Mouse (Mus musculus): ENCODE results near the gene Hoxb8. TPM values are rescaled to one million over a fixed set of nuclear protein-coding genes. Genes with fewer than 3 reads are reported as not detected.

The Hoxb8 gene
- total RNA-seq, 2 experiments from 2014 or later = not detected

- no peak for DNase-seq
These were observed 4.3 kb downstream of the Hoxb8 start, which contains the start of gene Hoxb7 for GRCm38 (mm10) chr11:96285771-96286738. Hoxb7 (plus strand) TSS chr11:96286623.

- no peak for DNase-seq
These were observed 5.2 kb downstream of the Hoxb8 start for GRCm38 (mm10) chr11:96286739-96287385.

GRCm38 (mm10) chr11:96287411-96287810 lies 5.7 kb downstream of the Hoxb8 start:
- DNase-seq = no peak

GRCm38 (mm10) chr11:96288455-96289221 lies 6.9 kb downstream of the Hoxb8 start:
- DNase-seq = no peak

GRCm38 (mm10) chr11:96289293-96289692 lies 7.6 kb downstream of the Hoxb8 start:
- no peak for DNase-seq

GRCm38 (mm10) chr11:96289837-96290236 lies 8.1 kb downstream of the Hoxb8 start:
- no peak for DNase-seq

GRCm38 (mm10) chr11:96290705-96291355 lies 9.1 kb downstream of the Hoxb8 start:
- DNase-seq = no peak

- DNase-seq = no peak
These were observed 10.2 kb downstream of the Hoxb8 start, which contains the start of gene Hoxb6 for GRCm38 (mm10) chr11:96291681-96292564. Hoxb6 (plus strand) TSS chr11:96292476.

GRCm38 (mm10) chr11:96292565-96293301 lies 11.0 kb downstream of the Hoxb8 start:
- no peak for DNase-seq

- DNase-seq = no peak
These were observed 11.7 kb downstream of the Hoxb8 start for GRCm38 (mm10) chr11:96293302-96293921.

- DNase-seq = peak; percentile 83
These were observed 12.8 kb downstream of the Hoxb8 start for GRCm38 (mm10) chr11:96294245-96295091.

GRCm38 (mm10) chr11:96295092-96295835 lies 13.6 kb downstream of the Hoxb8 start:
- DNase-seq = no peak

GRCm38 (mm10) chr11:96296997-96297396 lies 15.3 kb downstream of the Hoxb8 start:
- DNase-seq = no peak

- DNase-seq = no peak
These were observed 15.7 kb downstream of the Hoxb8 start for GRCm38 (mm10) chr11:96297428-96297827.

GRCm38 (mm10) chr11:96297968-96298635 lies 16.4 kb downstream of the Hoxb8 start:
- DNase-seq = no peak

GRCm38 (mm10) chr11:96298895-96299667 lies 17.4 kb downstream of the Hoxb8 start:
- DNase-seq = no peak

- no peak for DNase-seq
These were observed 18.1 kb downstream of the Hoxb8 start for GRCm38 (mm10) chr11:96299781-96300180.
